ENCODE assay signal across 20 mouse cellular contexts in the genomic region with DNA sequence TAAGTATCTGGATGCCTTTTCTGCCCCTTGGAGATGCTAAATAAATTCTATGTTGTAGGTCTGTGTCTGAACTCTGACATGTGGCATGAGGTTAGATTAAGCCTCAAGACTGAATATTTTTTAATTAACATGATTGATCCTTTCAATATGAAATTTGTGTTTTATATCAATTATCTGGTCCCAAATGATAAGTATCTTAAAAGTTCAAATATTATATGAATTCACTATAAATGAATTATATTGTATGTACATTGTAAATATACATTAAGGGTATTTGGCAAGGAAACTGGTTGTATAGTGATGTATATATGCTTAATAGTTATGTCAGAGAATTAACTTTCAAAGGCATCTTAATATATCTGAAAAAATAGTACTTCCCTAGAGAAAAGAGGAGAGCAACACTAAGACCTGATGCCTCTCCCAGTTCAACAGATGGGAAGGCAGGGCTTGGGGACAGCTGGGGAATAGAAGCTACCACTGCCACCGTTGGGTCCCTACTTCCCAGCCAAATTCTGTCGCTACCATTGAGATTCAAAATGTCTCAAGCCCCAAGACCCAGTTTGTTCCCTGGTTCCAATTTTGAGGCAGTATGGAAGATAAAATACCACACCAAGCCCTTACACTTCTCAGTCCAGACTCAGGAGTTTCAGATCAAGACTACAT. TPM values are rescaled to one million over a fixed set of nuclear protein-coding genes. Genes with fewer than 3 reads are reported as not detected.
DNase-seq lines count a peak whose midpoint lies in the region; ATAC-seq and TF ChIP-seq lines count a peak whose summit lies in the region.
"Had no signal": no experiment of that assay in that cellular context is flagged by ENCODE, and none has a peak within 500 bp of the region (broad histone marks: within the 10 kb centered on the region; RNA-seq: fewer than 3 reads in every experiment).

No protein-coding gene starts in this region.

- H3K4me2 ChIP-seq in liver, embryonic 16.5 days (ENCODE audit: low read depth, low read length) = peak overlapping the region; percentile 44
- H3K4me2 ChIP-seq in midbrain, embryonic 16.5 days (ENCODE audit: low read length) = no peak overlapping the region
- H3K4me2 ChIP-seq: forebrain, embryonic 12.5 days; heart, embryonic 13.5 days; kidney, embryonic 15.5 days; lung, embryonic 15.5 days; midbrain, embryonic 11.5 days; neural tube, embryonic 15.5 days had no signal

- no peak for TF ChIP-seq POLR2A in bone marrow macrophage, adult 2 months (IDR thresholded peaks at IDR 0.05; ENCODE audit: borderline replicate concordance, low read depth, low read length)

- H3K9me3 ChIP-seq in megakaryocyte, embryonic 14.5 days = no peaks in the 10 kb centered on the region
- no peaks in the 10 kb centered on the region for H3K9me3 ChIP-seq in liver, embryonic 16.5 days (replicated peaks; ENCODE audit: control insufficient read depth, low read length)
- no peaks in the 10 kb centered on the region for H3K9me3 ChIP-seq in midbrain, embryonic 16.5 days (replicated peaks; ENCODE audit: control insufficient read depth, low read length, poor library complexity, severe bottlenecking)
- H3K9me3 ChIP-seq: forebrain, embryonic 12.5 days; heart, embryonic 13.5 days; kidney, embryonic 15.5 days; lung, embryonic 15.5 days; neural tube, embryonic 15.5 days had no signal

- no peak for TF ChIP-seq CTCF in bone marrow macrophage, adult 2 months (IDR thresholded peaks at IDR 0.05; ENCODE audit: low read depth, low read length)

- WGBS in liver, embryonic 16.5 days (ENCODE audit: insufficient replicate concordance) = 49% methylated on average over 2 of the region's 2 CpGs
- 75% methylated on average over 2 of the region's 2 CpGs for WGBS in midbrain, embryonic 16.5 days

- peak overlapping the region; percentile 22; the same call in 1 of the 2 replicates for H3K27ac ChIP-seq in bone marrow macrophage, adult 2 months (ENCODE audit: insufficient read depth, low read depth, low read length)
- H3K27ac ChIP-seq in liver, embryonic 16.5 days (ENCODE audit: low read length) = peak overlapping the region; percentile 47
- H3K27ac ChIP-seq in midbrain, embryonic 16.5 days (ENCODE audit: low read length) = no peak overlapping the region
- H3K27ac ChIP-seq: forebrain, embryonic 12.5 days; heart, embryonic 13.5 days; kidney, embryonic 15.5 days; lung, embryonic 15.5 days; neural tube, embryonic 15.5 days had no signal

- peaks cover 10% of the 10 kb centered on the region for H3K36me3 ChIP-seq in megakaryocyte, embryonic 14.5 days (replicated peaks; ENCODE audit: low read length)
- no peaks in the 10 kb centered on the region for H3K36me3 ChIP-seq in liver, embryonic 16.5 days (ENCODE audit: control insufficient read depth, insufficient read depth)
- H3K36me3 ChIP-seq in midbrain, embryonic 16.5 days (ENCODE audit: control insufficient read depth, insufficient read depth, low read length) = no peaks in the 10 kb centered on the region
- H3K36me3 ChIP-seq: forebrain, embryonic 12.5 days; heart, embryonic 13.5 days; kidney, embryonic 15.5 days; lung, embryonic 15.5 days; neural tube, embryonic 15.5 days had no signal

- H3K9ac ChIP-seq in liver, embryonic 16.5 days (ENCODE audit: low read depth, low read length) = no peak overlapping the region
- H3K9ac ChIP-seq in midbrain, embryonic 16.5 days (ENCODE audit: low read depth, low read length) = no peak overlapping the region
- H3K9ac ChIP-seq: forebrain, embryonic 12.5 days; heart, embryonic 13.5 days; kidney, embryonic 15.5 days; lung, embryonic 15.5 days; neural tube, embryonic 15.5 days had no signal

- peak overlapping the region; percentile 20 for H3K4me3 ChIP-seq in megakaryocyte, embryonic 14.5 days (replicated peaks)
- H3K4me3 ChIP-seq in bone marrow macrophage, adult 2 months (ENCODE audit: insufficient read depth, low read length) = peak overlapping the region; percentile 42
- no peak overlapping the region for H3K4me3 ChIP-seq in liver, embryonic 16.5 days (ENCODE audit: low read depth, low read length)
- no peak overlapping the region for H3K4me3 ChIP-seq in midbrain, embryonic 16.5 days (ENCODE audit: low read depth, low read length)
- H3K4me3 ChIP-seq: forebrain, embryonic 12.5 days; heart, embryonic 13.5 days; kidney, embryonic 15.5 days; lung, embryonic 15.5 days; neural tube, embryonic 15.5 days had no signal

- H3K27me3 ChIP-seq in megakaryocyte, embryonic 14.5 days (replicated peaks) = no peaks in the 10 kb centered on the region
- no peaks in the 10 kb centered on the region for H3K27me3 ChIP-seq in liver, embryonic 16.5 days (ENCODE audit: control insufficient read depth, insufficient read depth, low read depth, low read length)
- peaks cover 4% of the 10 kb centered on the region; the same call in 1 of the 2 replicates for H3K27me3 ChIP-seq in midbrain, embryonic 16.5 days (ENCODE audit: control insufficient read depth, insufficient read depth, low read depth, low read length)
- H3K27me3 ChIP-seq: lung, embryonic 15.5 days had no signal

- H3K4me1 ChIP-seq in megakaryocyte, embryonic 14.5 days = peaks cover 64% of the 10 kb centered on the region
- peaks cover 23% of the 10 kb centered on the region for H3K4me1 ChIP-seq in bone marrow macrophage, adult 2 months (ENCODE audit: control insufficient read depth, insufficient read depth, low read length)
- peaks cover 24% of the 10 kb centered on the region for H3K4me1 ChIP-seq in liver, embryonic 16.5 days (ENCODE audit: control insufficient read depth, low read depth, low read length)
- H3K4me1 ChIP-seq in midbrain, embryonic 16.5 days (ENCODE audit: control insufficient read depth, insufficient read depth, low read length) = peaks cover 8% of the 10 kb centered on the region; the same call in 1 of the 2 replicates

- peak; percentile 42 for DNase-seq in CD4-positive, CD25-positive, alpha-beta regulatory T cell, adult 2 months (ENCODE audit: low read depth, low spot score)
- no peak for DNase-seq in frontal cortex, postnatal 36 days (ENCODE audit: low spot score in 2 of 2)
- DNase-seq: adrenal gland, postnatal 10 days; cerebellum, adult 8-10 months; heart, postnatal 14 days; kidney, adult 11 months; kidney, postnatal 4 days; lung, postnatal 36 days had no signal

- ATAC-seq in CD4-positive, CD25-positive, alpha-beta regulatory T cell, adult 4 months = no peak
- no peak for ATAC-seq in megakaryocyte, adult 5-6 weeks (ENCODE audit: poor library complexity, severe bottlenecking)
- ATAC-seq in liver, embryonic 16.5 days (ENCODE audit: low read depth) = no peak
- no peak for ATAC-seq in midbrain, embryonic 16.5 days

RNA-seq across cellular contexts. Expression of a gene that starts 2.8 kb away (rescaled TPM):
- 100 to 1,000 TPM in 1 of 2 experiments, 10 to 100 TPM in 1; 91.3 to 105 TPM for polyA plus RNA-seq in CD4-positive, CD25-positive, alpha-beta regulatory T cell, adult 4 months (2017; shearing (Covaris generic))
- polyA plus RNA-seq in megakaryocyte, embryonic 14.5 days (2012; ENCODE audit: insufficient read depth, low replicate concordance) = 35.8 and 36.6 TPM in 2 replicates
- total RNA-seq in megakaryocyte, adult 5-6 weeks (2015) = 194 and 206 TPM in 2 replicates
- 27.6 and 49.7 TPM in 2 replicates for total RNA-seq in megakaryocyte, adult 5-6 weeks (2017)
- polyA plus RNA-seq in bone marrow macrophage, adult 2 months (2012; ENCODE audit: insufficient read depth, insufficient read length, missing spikeins) = 171 and 182 TPM in 2 replicates
- polyA plus RNA-seq in liver, embryonic 16.5 days (2015; fragmentation: Nextera tagmentation; extraction: Ambion mirVana) = 8.5 and 9.4 TPM in 2 replicates
- polyA plus RNA-seq in midbrain, embryonic 16.5 days (2015; fragmentation: Nextera tagmentation; extraction: Ambion mirVana) = 0.70 and 0.91 TPM in 2 replicates

Comparison
In these comparisons a context has a peak if more than half of its experiments do, and no peak if none do; other contexts are left out.
1. H3K4me3 ChIP-seq: peak in megakaryocyte, embryonic 14.5 days (single experiment) and bone marrow macrophage, adult 2 months (single experiment); none in liver, embryonic 16.5 days (single experiment) and midbrain, embryonic 16.5 days (single experiment).